Mouse (Mus musculus) brown adipose tissue, adult 24 weeks (tissue): ENCODE results near the gene Nap1l5. TPM values are rescaled to one million over a fixed set of nuclear protein-coding genes. Genes with fewer than 3 reads are reported as not detected.
"Not testable (repeated sequence)": the region's sequence is repeated elsewhere in the genome, so short reads cannot be mapped to it uniquely, and the experiment has no call there.

ENCODE experiments used
- H3K27ac ChIP-seq: fragments of 200-500 bp; replicated peaks from 2 replicates; pipeline ENCODE4 v1.5.1; 2012; ENCODE audit warnings: low read depth, mild to moderate bottlenecking, low read length
- H3K4me1 ChIP-seq: fragments of 200-500 bp; 2 replicates; pipeline ENCODE4 v1.6.1; 2012; ENCODE audit warnings: low read length, mixed read lengths; ENCODE audit not compliant: control insufficient read depth, insufficient read depth, insufficient read length
- H3K4me3 ChIP-seq: fragments of 200-500 bp; 2 replicates; pipeline ENCODE4 v1.5.1; 2012; ENCODE audit warnings: low read depth, mild to moderate bottlenecking, low read length, moderate library complexity; ENCODE audit not compliant: insufficient read depth
- polyA plus RNA-seq: library from polyadenylated mRNA; stranded (reverse); fragments of >200 nt; gene quantifications from 2 replicates; pipeline ENCODE4 v1.2.4, GENCODE M21; 2012; ENCODE audit not compliant: missing spikeins, insufficient read depth, insufficient read length

The Nap1l5 gene
- polyA plus RNA-seq, 1 experiment, result 22.0 TPM

DNA sequence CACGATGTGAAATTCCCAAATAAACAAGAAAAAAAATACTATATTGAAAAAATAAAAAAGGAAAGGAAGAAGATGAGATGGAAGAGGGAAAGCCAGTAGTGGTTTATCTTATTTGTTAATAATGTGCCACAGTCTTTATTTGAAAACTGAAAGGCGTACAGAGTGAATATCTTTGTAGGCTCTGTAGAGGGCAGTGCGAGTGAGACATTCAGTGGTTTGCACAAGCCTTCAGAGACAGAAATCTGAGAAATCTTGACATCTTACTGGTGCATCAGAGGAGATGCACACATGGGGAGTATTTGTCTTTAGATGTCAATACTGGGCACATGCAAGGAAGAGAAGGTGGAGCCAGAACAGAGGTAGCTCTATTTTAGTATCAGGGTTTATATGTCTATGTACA is 25.5 kb downstream of the Nap1l5 start:
- Histone ChIP-seq H3K27ac (no peak overlapping the region), H3K4me3 (no peak overlapping the region), H3K4me1 (no peaks in the 10 kb centered on the region)

DNA sequence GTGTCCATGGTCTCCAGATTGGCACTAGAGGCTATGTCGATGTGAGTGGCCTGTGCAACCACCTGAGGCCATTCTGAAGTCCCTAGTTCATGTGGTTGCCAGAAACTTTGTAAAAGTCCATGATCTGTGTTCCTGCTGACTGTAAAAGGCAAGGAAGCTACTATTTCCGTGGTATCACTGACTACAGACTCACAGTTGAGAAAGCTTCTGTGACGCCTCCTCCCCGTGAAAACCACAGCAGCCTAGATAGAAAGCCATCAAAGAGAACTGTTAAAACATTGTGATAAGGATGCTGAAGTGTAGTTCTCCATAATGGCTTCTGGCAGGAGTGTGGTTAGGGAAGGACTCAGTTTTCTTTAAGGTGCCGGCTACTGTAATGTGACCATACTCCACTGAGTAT is 26.0 kb downstream of the Nap1l5 start:
- no peak overlapping the region for H3K27ac ChIP-seq
- no peaks in the 10 kb centered on the region for H3K4me1 ChIP-seq
- H3K4me3 ChIP-seq, result no peak overlapping the region

DNA sequence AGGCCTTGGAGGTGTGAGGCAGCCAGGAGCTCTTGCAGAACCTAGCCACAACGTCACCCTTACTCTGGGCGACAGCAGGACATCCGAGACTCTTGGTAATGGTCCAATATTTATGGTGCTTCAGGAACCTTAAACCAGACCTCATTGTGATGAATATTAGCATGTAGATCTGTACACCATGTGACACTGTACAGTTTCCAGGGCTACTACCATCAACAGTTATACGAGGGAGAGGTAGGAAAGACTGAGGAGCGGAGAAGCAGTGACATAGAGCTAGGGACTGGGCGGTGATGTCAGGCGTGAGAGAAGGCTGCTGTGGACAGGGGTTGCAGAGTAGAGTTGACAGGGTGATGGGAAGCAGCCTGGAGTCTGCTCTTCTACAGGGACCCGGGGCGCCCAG is 26.9 kb downstream of the Nap1l5 start:
- H3K4me3 ChIP-seq, result no peak overlapping the region
- H3K27ac ChIP-seq, result no peak overlapping the region
- no peaks in the 10 kb centered on the region for H3K4me1 ChIP-seq

DNA sequence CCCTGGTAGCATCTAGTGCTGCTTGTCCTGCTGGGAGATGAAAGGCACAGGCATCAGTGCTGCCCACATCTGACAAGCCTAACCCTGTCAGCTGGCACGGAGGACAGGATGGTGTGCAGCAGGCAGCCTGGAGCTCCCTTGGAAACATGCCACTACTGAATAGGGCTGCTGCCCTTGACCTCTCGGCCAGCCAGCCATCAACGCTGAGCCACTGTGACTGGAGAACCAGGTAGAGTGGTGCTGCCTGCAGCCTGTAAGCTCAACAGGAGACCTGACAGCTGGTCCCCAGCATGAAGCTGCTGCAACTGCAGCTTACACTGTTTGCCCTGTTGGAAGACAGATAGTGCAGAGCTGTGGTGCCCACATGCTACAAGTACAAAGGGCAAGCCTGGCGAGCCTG is 27.3 kb downstream of the Nap1l5 start:
- no peak overlapping the region for H3K27ac ChIP-seq
- H3K4me1 ChIP-seq, result no peaks in the 10 kb centered on the region
- no peak overlapping the region for H3K4me3 ChIP-seq

DNA sequence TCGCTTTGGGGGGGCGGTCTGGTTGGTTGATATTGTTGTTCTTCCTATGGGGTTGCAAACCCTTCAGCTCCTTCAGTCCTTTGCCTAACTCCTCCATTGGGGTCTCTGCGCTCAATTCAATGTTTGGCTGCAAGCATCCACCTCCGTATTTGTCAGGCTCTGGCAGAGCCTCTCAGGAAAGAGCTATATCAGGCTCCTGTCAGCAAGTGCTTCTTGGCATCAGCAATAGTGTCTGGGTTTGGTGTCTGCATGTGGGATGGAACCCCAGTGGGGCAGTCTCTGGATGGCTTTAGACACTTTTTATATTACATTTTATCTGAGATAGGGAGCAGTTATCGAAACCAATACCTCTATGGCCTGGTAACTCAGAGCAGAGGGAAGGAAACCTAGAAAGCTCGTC is 39.0 kb downstream of the Nap1l5 start:
- H3K27ac ChIP-seq, H3K4me1 ChIP-seq, H3K4me3 ChIP-seq: not testable (repeated sequence)

DNA sequence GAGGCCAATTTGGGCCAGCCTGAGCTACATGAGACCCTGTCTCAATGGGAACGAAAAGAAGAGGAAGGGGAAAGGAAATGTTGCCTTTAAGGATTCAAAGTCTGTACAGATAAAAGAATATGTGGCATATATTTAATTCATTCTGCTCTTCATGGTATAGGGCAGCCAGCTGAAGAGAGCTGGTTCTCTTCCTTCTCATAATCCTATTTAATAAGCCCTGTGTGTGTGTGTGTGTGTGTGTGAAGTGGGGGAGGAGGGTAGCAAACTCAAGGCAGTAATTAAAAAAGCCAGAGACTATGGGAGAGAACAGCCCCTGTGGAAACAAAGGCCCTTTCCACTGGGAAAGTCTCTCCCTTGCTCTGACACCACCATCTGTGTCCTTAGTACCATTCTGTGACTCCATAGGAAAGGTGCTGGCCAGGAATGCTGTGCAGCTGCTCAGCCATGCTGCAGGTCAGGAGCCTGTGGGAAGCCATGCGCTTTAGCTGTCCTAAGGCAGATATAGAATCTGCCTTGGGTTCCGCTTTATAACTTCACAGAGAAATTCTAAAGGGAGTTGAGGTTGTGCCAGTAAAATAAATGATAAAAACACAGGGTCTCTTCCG is 43.1 kb downstream of the Nap1l5 start:
- Histone ChIP-seq H3K27ac (no peak overlapping the region), H3K4me1 (no peaks in the 10 kb centered on the region), H3K4me3 (no peak overlapping the region)

DNA sequence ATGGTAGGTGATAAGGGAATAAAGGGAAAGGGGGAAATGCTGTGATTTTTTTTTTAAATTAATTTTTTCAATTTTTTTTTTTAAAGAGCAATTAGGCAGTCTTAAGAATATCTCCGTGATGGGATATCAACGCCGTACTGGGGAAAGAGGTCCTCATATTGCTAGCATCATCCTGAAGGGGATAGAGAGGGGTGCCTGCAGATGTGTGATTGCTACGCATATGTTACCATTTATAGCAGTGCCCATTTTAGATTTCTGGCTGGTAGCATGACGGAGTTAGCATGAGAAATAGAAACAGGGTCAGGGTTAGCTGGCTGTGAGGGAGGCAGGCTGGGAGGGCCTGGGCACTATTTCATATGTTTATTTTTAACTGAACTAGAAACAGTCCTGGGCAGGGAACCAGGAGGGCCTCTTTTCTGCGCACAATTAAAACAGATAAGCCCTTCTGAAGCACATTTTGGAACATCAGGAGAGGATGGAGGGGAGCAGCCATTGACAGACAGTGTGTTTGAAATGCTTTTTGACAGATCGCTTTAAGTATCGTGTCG is 44.4 kb downstream of the Nap1l5 start:
- Histone ChIP-seq H3K4me1 (no peaks in the 10 kb centered on the region), H3K27ac (no peak overlapping the region), H3K4me3 (no peak overlapping the region)

DNA sequence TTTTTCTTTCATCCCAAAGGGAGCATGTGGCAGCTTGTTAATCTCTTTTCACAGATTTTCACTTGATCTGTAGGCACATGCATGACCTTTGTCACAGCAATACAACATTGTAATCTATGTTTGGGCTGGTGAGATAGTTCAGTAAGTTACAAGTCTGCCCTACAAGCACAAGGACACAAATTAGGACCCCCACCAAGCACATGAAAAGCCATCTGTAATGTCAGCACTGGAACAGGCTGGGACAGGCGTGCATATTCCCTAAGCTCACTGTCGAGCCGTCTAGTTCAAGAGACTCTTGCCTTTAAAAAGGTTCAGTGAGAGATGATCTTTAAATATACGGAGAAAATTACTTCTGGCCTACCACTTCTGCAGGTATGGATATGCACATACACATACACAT is 47.4 kb downstream of the Nap1l5 start:
- H3K4me3 ChIP-seq, result no peak overlapping the region
- no peak overlapping the region for H3K27ac ChIP-seq
- no peaks in the 10 kb centered on the region for H3K4me1 ChIP-seq

DNA sequence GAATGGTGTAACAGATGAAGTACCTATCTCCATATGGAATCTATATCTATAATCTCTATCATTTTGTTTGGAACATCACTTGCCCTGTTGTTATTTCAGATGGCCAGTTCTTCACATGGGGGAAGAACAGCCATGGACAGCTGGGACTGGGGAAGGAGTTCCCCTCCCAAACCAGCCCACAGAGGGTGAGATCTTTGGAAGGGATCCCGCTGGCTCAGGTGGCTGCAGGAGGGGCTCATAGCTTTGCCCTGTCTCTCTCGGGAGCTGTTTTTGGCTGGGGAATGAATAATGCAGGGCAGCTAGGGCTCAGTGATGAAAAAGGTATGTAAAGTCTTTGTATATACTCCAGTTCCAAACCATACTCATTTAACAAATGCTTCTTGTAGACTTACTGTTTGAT is 50.4 kb downstream of the Nap1l5 start:
- no peaks in the 10 kb centered on the region for H3K4me1 ChIP-seq
- H3K27ac ChIP-seq, result no peak overlapping the region
- no peak overlapping the region for H3K4me3 ChIP-seq

DNA sequence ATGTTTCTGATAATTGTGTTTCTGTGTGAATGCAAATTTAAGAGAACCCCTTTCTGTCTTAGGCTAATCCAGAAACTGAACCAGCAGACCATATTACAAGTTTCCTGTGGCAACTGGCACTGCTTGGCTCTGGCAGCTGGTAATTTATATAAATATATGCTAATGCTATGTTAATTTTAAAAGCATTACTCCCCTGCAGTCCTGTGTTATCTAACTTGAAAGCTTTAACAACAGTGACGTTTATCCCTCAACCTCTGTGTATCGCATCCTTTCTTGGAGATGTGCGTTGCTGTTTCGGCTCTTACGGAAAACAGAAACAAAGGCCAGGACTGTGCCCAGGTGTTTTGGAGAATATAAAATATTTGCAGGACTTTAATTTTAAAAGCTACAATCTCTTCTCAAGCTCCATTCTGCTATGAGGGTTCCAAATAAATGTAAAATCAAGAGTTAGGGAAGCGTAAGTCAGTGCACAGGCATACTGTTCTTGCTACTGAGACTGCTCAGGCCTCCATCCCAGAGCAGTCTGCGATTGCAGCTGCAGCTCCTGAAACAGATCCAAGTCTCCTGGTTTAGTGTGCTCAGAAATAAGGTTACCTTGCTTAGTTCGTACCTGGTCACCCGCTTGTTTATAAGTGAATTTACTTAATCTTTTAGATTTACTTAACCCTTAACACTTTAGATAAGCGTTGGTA is 51.1 kb downstream of the Nap1l5 start:
- Histone ChIP-seq H3K27ac (no peak overlapping the region), H3K4me3 (no peak overlapping the region), H3K4me1 (no peaks in the 10 kb centered on the region)

Other genes with a start within 250 kb of the Nap1l5 start
- gene Herc3, start 75.6 kb downstream of the Nap1l5 start, polyA plus RNA-seq, result 15.4 and 33.6 TPM in 2 replicates
- gene Fam13a, start 117.5 kb upstream of the Nap1l5 start, polyA plus RNA-seq, result 80.3 and 118 TPM in 2 replicates